Mouse (Mus musculus): Measurements from ENCODE around the gene Rars. TPM values are rescaled to one million over a fixed set of nuclear protein-coding genes. Genes with fewer than 3 reads are reported as not detected.

Rars gene
- polyA plus RNA-seq, 1 experiment from 2014 or later, result 116 TPM

GRCm38 (mm10) chr11:35784002-35784401 lies 50.3 kb downstream of the Rars start:
- Histone ChIP-seq H3K27ac (ENCODE audit: low read depth, low read length) (no peak overlapping the region), H3K4me2 (ENCODE audit: low read depth) (no peak overlapping the region), H3K9me3 (ENCODE audit: control insufficient read depth, low read length) (no peaks in the 10 kb centered on the region), H3K4me3 (ENCODE audit: low read depth, low read length) (no peak overlapping the region), H3K4me1 (ENCODE audit: control insufficient read depth, insufficient read depth, low read length) (no peaks in the 10 kb centered on the region), H3K27me3 (ENCODE audit: control insufficient read depth, insufficient read depth, low read length) (no peaks in the 10 kb centered on the region), H3K36me3 (ENCODE audit: control insufficient read depth, insufficient read depth, low read length) (peaks cover 29% of the 10 kb centered on the region), H3K9ac (ENCODE audit: low read length) (no peak overlapping the region)
- DNase-seq (ENCODE audit: low spot score), result no peak
- 98% methylated on average over 3 of the region's 3 CpGs for WGBS
- ATAC-seq (ENCODE audit: insufficient read depth, low FRiP score, low TSS enrichment), result no peak

GRCm38 (mm10) chr11:35783038-35783437 lies 51.3 kb downstream of the Rars start:
- no peaks in the 10 kb centered on the region for H3K27me3 ChIP-seq (ENCODE audit: control insufficient read depth, insufficient read depth, low read length)
- H3K9ac ChIP-seq (ENCODE audit: low read length), result no peak overlapping the region
- no peak overlapping the region for H3K27ac ChIP-seq (ENCODE audit: low read depth, low read length)
- peaks cover 31% of the 10 kb centered on the region for H3K36me3 ChIP-seq (ENCODE audit: control insufficient read depth, insufficient read depth, low read length)
- H3K9me3 ChIP-seq (ENCODE audit: control insufficient read depth, low read length), result no peaks in the 10 kb centered on the region
- ATAC-seq (ENCODE audit: insufficient read depth, low FRiP score, low TSS enrichment) (no peak), DNase-seq (ENCODE audit: low spot score) (no peak)
- no peaks in the 10 kb centered on the region for H3K4me1 ChIP-seq (ENCODE audit: control insufficient read depth, insufficient read depth, low read length)
- 93% methylated on average over 5 of the region's 5 CpGs for WGBS
- no peak overlapping the region for H3K4me3 ChIP-seq (ENCODE audit: low read depth, low read length)
- no peak overlapping the region for H3K4me2 ChIP-seq (ENCODE audit: low read depth)

DNA sequence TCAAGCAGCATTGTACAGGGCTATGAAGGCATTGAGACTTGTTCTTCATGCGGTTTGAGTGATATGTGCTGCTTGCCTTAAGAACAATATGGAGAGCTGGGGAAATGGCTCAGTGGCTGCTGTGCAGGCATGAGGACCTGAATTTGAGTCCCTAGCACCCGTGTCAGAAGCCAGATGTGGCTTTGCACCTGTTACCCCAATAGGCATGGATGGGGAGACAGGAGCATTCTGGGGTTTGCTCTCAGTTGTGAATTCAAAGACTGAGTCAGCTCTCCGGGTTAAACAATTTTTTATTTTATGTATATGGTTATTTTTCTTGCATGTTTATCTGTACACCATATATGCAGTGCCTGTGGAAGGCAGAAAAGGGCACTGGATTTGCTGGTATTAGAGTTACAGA lies 51.9 kb downstream of the Rars start:
- WGBS, result 93% methylated on average over 3 of the region's 3 CpGs
- Histone ChIP-seq H3K9me3 (ENCODE audit: control insufficient read depth, low read length) (no peaks in the 10 kb centered on the region), H3K27ac (ENCODE audit: low read depth, low read length) (no peak overlapping the region), H3K4me1 (ENCODE audit: control insufficient read depth, insufficient read depth, low read length) (no peaks in the 10 kb centered on the region), H3K4me3 (ENCODE audit: low read depth, low read length) (no peak overlapping the region), H3K9ac (ENCODE audit: low read length) (no peak overlapping the region), H3K4me2 (ENCODE audit: low read depth) (no peak overlapping the region), H3K27me3 (ENCODE audit: control insufficient read depth, insufficient read depth, low read length) (no peaks in the 10 kb centered on the region), H3K36me3 (ENCODE audit: control insufficient read depth, insufficient read depth, low read length) (peaks cover 31% of the 10 kb centered on the region)
- ATAC-seq (ENCODE audit: insufficient read depth, low FRiP score, low TSS enrichment) (no peak), DNase-seq (ENCODE audit: low spot score) (no peak)

- H3K4me3 ChIP-seq (ENCODE audit: low read depth, low read length), result no peak overlapping the region
- H3K9ac ChIP-seq (ENCODE audit: low read length), result no peak overlapping the region
- peaks cover 30% of the 10 kb centered on the region for H3K36me3 ChIP-seq (ENCODE audit: control insufficient read depth, insufficient read depth, low read length)
- no peak overlapping the region for H3K4me2 ChIP-seq (ENCODE audit: low read depth)
- DNase-seq (ENCODE audit: low spot score) (no peak), ATAC-seq (ENCODE audit: insufficient read depth, low FRiP score, low TSS enrichment) (no peak)
- WGBS, result 90% methylated on average over 3 of the region's 3 CpGs
- H3K4me1 ChIP-seq (ENCODE audit: control insufficient read depth, insufficient read depth, low read length), result no peaks in the 10 kb centered on the region
- no peaks in the 10 kb centered on the region for H3K9me3 ChIP-seq (ENCODE audit: control insufficient read depth, low read length)
- no peak overlapping the region for H3K27ac ChIP-seq (ENCODE audit: low read depth, low read length)
- no peaks in the 10 kb centered on the region for H3K27me3 ChIP-seq (ENCODE audit: control insufficient read depth, insufficient read depth, low read length)
These were observed 54.0 kb downstream of the Rars start for GRCm38 (mm10) chr11:35780336-35780735.

DNA sequence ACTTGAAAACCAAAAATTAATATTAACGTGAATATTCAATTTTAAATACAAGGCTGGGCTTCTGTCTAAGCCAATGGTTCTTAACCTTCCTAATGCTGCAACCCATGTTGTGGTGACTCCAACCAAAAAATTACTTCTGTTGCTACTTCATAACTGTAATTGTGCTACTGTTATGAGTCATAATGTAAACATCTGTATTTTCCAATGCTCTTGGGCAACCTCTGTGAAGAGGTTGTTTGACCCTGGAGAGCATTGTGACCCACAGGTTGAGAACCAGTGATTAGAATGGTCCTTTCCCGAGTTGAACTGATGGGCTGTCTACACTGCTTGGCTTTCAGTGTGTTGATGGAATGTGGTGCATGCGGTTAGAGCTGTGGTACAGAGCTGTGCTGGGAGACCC lies 57.9 kb downstream of the Rars start:
- ATAC-seq (ENCODE audit: insufficient read depth, low FRiP score, low TSS enrichment) (no peak), DNase-seq (ENCODE audit: low spot score) (no peak)
- Histone ChIP-seq H3K9me3 (ENCODE audit: control insufficient read depth, low read length) (no peaks in the 10 kb centered on the region), H3K27ac (ENCODE audit: low read depth, low read length) (no peak overlapping the region), H3K36me3 (ENCODE audit: control insufficient read depth, insufficient read depth, low read length) (peaks cover 8% of the 10 kb centered on the region), H3K27me3 (ENCODE audit: control insufficient read depth, insufficient read depth, low read length) (no peaks in the 10 kb centered on the region), H3K4me1 (ENCODE audit: control insufficient read depth, insufficient read depth, low read length) (no peaks in the 10 kb centered on the region), H3K4me2 (ENCODE audit: low read depth) (no peak overlapping the region), H3K9ac (ENCODE audit: low read length) (no peak overlapping the region), H3K4me3 (ENCODE audit: low read depth, low read length) (no peak overlapping the region)
- WGBS, result 91% methylated on average over 3 of the region's 3 CpGs

- H3K4me1 ChIP-seq (ENCODE audit: control insufficient read depth, insufficient read depth, low read length), result peaks cover 7% of the 10 kb centered on the region; the same call in 1 of the 2 replicates
- no peaks in the 10 kb centered on the region for H3K27me3 ChIP-seq (ENCODE audit: control insufficient read depth, insufficient read depth, low read length)
- ATAC-seq (ENCODE audit: insufficient read depth, low FRiP score, low TSS enrichment), result no peak
- H3K4me3 ChIP-seq (ENCODE audit: low read depth, low read length), result no peak overlapping the region
- H3K27ac ChIP-seq (ENCODE audit: low read depth, low read length), result no peak overlapping the region
- no peak overlapping the region for H3K4me2 ChIP-seq (ENCODE audit: low read depth)
- H3K9me3 ChIP-seq (ENCODE audit: control insufficient read depth, low read length), result no peaks in the 10 kb centered on the region
- no peak for DNase-seq (ENCODE audit: low spot score)
- H3K9ac ChIP-seq (ENCODE audit: low read length), result no peak overlapping the region
- WGBS, result 99% methylated on average over 3 of the region's 3 CpGs
- peaks cover 8% of the 10 kb centered on the region for H3K36me3 ChIP-seq (ENCODE audit: control insufficient read depth, insufficient read depth, low read length)
These were observed 58.7 kb downstream of the Rars start for GRCm38 (mm10) chr11:35775606-35776005.

- Histone ChIP-seq H3K4me3 (ENCODE audit: low read depth, low read length) (peak overlapping the region; percentile 96), H3K4me2 (ENCODE audit: low read depth) (peak overlapping the region; percentile 85), H3K9ac (ENCODE audit: low read length) (peak overlapping the region; percentile 98), H3K9me3 (ENCODE audit: control insufficient read depth, low read length) (no peaks in the 10 kb centered on the region), H3K27me3 (ENCODE audit: control insufficient read depth, insufficient read depth, low read length) (no peaks in the 10 kb centered on the region), H3K36me3 (ENCODE audit: control insufficient read depth, insufficient read depth, low read length) (no peaks in the 10 kb centered on the region), H3K4me1 (ENCODE audit: control insufficient read depth, insufficient read depth, low read length) (peaks cover 10% of the 10 kb centered on the region; the same call in 1 of the 2 replicates), H3K27ac (ENCODE audit: low read depth, low read length) (no peak overlapping the region)
- WGBS, result 73% methylated on average over 9 of the region's 9 CpGs
- no peak for ATAC-seq (ENCODE audit: insufficient read depth, low FRiP score, low TSS enrichment)
- DNase-seq (ENCODE audit: low spot score), result no peak
These were observed 63.4 kb downstream of the Rars start for GRCm38 (mm10) chr11:35770741-35771504.

- H3K36me3 ChIP-seq (ENCODE audit: control insufficient read depth, insufficient read depth, low read length), result no peaks in the 10 kb centered on the region
- no peaks in the 10 kb centered on the region for H3K27me3 ChIP-seq (ENCODE audit: control insufficient read depth, insufficient read depth, low read length)
- peak overlapping the region; percentile 85 for H3K4me2 ChIP-seq (ENCODE audit: low read depth)
- peak overlapping the region; percentile 96 for H3K4me3 ChIP-seq (ENCODE audit: low read depth, low read length)
- H3K9me3 ChIP-seq (ENCODE audit: control insufficient read depth, low read length), result no peaks in the 10 kb centered on the region
- H3K27ac ChIP-seq (ENCODE audit: low read depth, low read length), result peak overlapping the region; percentile 89
- H3K4me1 ChIP-seq (ENCODE audit: control insufficient read depth, insufficient read depth, low read length), result peaks cover 10% of the 10 kb centered on the region; the same call in 1 of the 2 replicates
- peak overlapping the region; percentile 98 for H3K9ac ChIP-seq (ENCODE audit: low read length)
- WGBS, result 0% methylated on average over 36 of the region's 41 CpGs
- DNase-seq (ENCODE audit: low spot score) (no peak), ATAC-seq (ENCODE audit: insufficient read depth, low FRiP score, low TSS enrichment) (peak; percentile 86)
These were observed 64.4 kb downstream of the Rars start for GRCm38 (mm10) chr11:35769746-35770437.
